Mouse (Mus musculus): ENCODE data around the gene Vmn2r-ps159. TPM values are rescaled to one million over a fixed set of nuclear protein-coding genes. Genes with fewer than 3 reads are reported as not detected.
"Not testable (repeated sequence)": the region's sequence is repeated elsewhere in the genome, so short reads cannot be mapped to it uniquely, and the experiment has no call there.

Gene Vmn2r-ps159
- not detected in 2 replicates for polyA plus RNA-seq (2015; fragmentation: Nextera tagmentation; extraction: Ambion mirVana)

GRCm38 (mm10) chr4:156330803-156331202 is at the start of gene Vmn2r-ps159:
Gene Vmn2r-ps159, plus strand, starts transcription at chr4:156331103.
- not testable (repeated sequence) for H3K4me1 ChIP-seq (replicated peaks); H3K4me2 ChIP-seq (replicated peaks)
- 73% methylated on average over 3 of the region's 3 CpGs for WGBS

DNA sequence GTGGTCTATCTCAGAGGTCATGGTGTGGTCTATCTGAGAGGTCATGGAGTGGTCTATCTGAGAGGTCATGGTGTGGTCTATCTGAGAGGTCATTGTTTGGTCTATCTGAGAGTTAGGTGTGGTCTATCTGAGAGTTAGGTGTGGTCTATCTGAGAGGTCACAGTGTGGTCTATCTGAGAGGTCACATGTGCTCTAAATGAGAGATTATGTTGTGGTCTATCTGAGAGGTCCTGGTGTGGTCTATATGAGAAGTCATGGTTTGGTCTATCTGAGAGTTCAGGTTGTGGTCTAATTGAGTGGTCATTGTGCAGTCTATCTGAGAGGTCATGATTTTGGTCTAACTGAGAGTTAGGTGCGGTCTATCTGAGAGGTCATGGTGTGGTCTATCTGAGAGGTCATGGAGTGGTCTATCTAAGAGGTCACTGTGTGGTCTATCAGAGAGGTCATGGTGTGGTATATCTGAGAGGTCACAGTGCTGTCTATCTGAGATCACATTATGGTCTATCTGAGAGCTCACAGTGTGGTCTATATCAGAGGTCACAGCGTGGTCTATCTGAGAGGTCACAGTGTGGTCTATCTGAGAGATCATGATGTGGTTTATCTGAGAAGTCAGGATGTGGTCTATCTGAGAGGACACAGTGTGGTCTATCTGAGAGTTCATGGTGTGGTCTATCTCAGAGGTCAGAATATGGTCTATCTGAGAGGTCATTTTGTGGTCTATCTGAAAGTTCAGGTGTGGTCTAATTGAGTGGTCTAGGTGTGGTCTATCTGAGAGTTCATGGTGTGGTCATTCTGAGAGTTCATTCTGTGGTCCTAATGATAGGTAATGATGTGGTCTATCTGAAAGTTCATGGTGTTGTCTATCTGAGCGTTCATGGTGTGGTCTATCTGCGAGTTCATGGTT is 10.9 kb downstream of the Vmn2r-ps159 start:
- not testable (repeated sequence) for H3K27me3 ChIP-seq; H3K27ac ChIP-seq; H3K4me1 ChIP-seq (replicated peaks); H3K4me3 ChIP-seq (replicated peaks); H3K9ac ChIP-seq (replicated peaks); H3K4me2 ChIP-seq (replicated peaks); H3K36me3 ChIP-seq
- WGBS = 77% methylated on average over 4 of the region's 4 CpGs
- peaks cover 17% of the 10 kb centered on the region for H3K9me3 ChIP-seq
- peak; percentile 50; the same call in 1 of the 2 replicates for ATAC-seq

More at GRCm38 (mm10) chr4:156330803-156331202, at the start of gene Vmn2r-ps159:
- not testable (repeated sequence) for H3K27ac ChIP-seq; H3K27me3 ChIP-seq; H3K9me3 ChIP-seq; ATAC-seq; H3K36me3 ChIP-seq; H3K4me3 ChIP-seq (replicated peaks); H3K9ac ChIP-seq (replicated peaks)

DNA sequence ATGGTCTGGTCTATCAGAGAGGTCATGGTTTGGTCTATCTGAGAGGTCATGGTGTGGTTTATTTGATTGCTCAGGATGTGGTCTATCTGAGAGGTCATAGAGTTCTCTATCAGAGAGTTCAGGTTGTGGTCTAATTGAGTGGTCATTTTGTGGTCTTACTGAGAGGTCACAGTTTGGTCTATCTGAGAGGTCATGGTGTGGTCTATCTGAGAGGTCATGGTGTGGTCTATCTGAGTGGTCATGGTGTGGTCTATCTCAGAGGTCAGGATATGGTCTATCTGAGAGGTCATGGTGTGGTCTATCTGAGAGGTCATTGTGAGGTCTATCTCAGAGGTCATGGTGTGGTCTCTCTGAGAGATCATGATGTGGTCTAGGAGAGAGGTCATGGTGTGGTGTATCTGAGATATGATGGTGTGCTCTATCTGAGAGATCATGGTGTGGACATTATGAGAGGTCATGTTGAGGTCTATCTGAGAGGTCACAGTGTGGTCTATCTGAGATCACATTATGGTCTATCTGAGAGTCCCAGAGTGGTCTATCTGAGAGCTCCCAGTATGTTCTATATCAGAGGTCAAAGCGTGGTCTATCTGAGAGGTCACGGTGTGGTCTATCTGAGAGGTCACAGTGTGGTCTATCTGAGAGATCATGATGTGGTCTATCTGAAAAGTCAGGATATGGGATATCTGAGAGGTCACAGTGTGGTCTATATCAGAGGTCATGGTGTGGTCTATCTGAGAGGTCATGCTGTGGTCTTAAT is 11.8 kb downstream of the Vmn2r-ps159 start:
- H3K36me3 ChIP-seq = no peaks in the 10 kb centered on the region
- H3K27me3 ChIP-seq = no peaks in the 10 kb centered on the region
- no peak overlapping the region for H3K4me2 ChIP-seq (replicated peaks)
- ATAC-seq = peak; percentile 82
- no peak overlapping the region for H3K9ac ChIP-seq (replicated peaks)
- H3K27ac ChIP-seq = no peak overlapping the region
- H3K4me3 ChIP-seq (replicated peaks) = no peak overlapping the region
- 80% methylated on average over 2 of the region's 2 CpGs for WGBS
- peaks cover 17% of the 10 kb centered on the region for H3K9me3 ChIP-seq
- no peaks in the 10 kb centered on the region for H3K4me1 ChIP-seq (replicated peaks)

DNA sequence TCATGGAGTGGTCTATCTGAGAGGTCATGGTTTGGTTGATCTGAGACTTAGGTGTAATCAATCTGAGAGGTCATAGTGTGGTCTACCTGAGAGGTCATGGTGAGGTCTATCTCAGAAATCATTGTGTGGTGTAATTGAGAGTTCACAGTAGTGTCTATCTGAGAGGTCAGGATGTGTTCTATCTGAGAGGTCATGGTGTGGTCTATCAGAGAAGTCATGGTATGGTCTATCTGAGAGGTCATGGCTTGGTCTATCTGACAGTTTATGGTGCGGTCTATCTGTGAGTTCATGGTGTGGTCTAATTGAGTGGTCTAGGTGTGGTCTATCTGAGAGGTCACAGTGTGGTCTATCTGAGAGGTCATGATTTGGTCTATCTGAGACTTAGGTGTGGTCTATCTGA is 12.4 kb downstream of the Vmn2r-ps159 start:
- Histone ChIP-seq H3K4me2 (replicated peaks) (no peak overlapping the region), H3K27me3 (no peaks in the 10 kb centered on the region), H3K27ac (no peak overlapping the region), H3K9me3 (peaks cover 17% of the 10 kb centered on the region), H3K4me3 (replicated peaks) (no peak overlapping the region), H3K9ac (replicated peaks) (no peak overlapping the region), H3K4me1 (replicated peaks) (no peaks in the 10 kb centered on the region), H3K36me3 (no peaks in the 10 kb centered on the region)
- peak; percentile 43 for ATAC-seq
- WGBS = 78% methylated on average over 1 of the region's 1 CpGs

DNA sequence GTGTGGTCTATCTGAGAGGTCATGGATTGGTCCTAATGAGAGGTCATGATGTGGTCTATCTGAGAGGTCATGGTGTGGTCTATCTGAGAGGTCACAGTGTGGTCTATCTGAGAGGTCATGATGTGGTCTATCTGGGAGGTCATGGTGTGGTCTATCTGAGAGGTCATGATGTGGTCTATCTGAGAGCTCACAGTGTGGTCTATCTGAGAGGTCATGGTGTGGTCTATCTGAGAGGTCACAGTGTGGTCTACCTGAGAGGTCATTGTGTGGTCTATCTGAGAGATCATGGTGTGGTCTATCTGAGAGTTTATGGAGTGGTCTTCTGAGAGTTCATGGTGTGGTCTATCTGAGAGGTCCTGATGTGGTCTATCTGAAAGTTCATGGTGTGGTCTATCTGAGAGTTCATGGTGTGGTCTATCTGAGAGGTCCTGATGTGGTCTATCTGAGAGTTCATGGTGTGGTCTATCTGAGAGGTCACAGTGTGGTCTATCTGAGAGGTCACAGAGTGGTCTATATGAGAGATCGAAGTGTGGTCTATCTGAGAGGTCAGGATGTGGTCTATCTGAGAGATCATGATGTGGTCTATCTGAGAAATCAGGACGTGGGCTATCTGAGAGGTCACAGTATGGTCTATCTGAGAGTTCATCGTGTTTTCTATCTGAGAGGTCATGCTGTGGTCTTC is 26.0 kb downstream of the Vmn2r-ps159 start:
- peak; percentile 78 for ATAC-seq
- not testable (repeated sequence) for H3K9ac ChIP-seq (replicated peaks)
- WGBS = 69% methylated on average over 3 of the region's 3 CpGs

More for the DNA sequence above, 26.0 kb downstream of the Vmn2r-ps159 start:
- not testable (repeated sequence) for H3K36me3 ChIP-seq; H3K4me2 ChIP-seq (replicated peaks); H3K4me1 ChIP-seq (replicated peaks); H3K27ac ChIP-seq; H3K27me3 ChIP-seq; H3K4me3 ChIP-seq (replicated peaks)
- H3K9me3 ChIP-seq = peaks cover 13% of the 10 kb centered on the region

Other genes with a start within 250 kb of the Vmn2r-ps159 start
- 36.6 and 40.6 TPM in 2 replicates for gene 9430015G10Rik, start 221.1 kb upstream of the Vmn2r-ps159 start, polyA plus RNA-seq (2015; fragmentation: Nextera tagmentation; extraction: Ambion mirVana)
- 0.66 and 0.93 TPM in 2 replicates for gene Rnf223, start 200.6 kb upstream of the Vmn2r-ps159 start, polyA plus RNA-seq (2015; fragmentation: Nextera tagmentation; extraction: Ambion mirVana)
- gene Agrn, start 133.6 kb upstream of the Vmn2r-ps159 start, polyA plus RNA-seq (2015; fragmentation: Nextera tagmentation; extraction: Ambion mirVana) = 129 and 142 TPM in 2 replicates
- 1.2 and 2.0 TPM in 2 replicates for gene Isg15, start 130.3 kb upstream of the Vmn2r-ps159 start, polyA plus RNA-seq (2015; fragmentation: Nextera tagmentation; extraction: Ambion mirVana)
- gene AW011738, start 127.8 kb upstream of the Vmn2r-ps159 start, polyA plus RNA-seq (2015; fragmentation: Nextera tagmentation; extraction: Ambion mirVana) = 5.3 and 6.9 TPM in 2 replicates
- 2.3 and 2.5 TPM in 2 replicates for gene Perm1, start 115.2 kb upstream of the Vmn2r-ps159 start, polyA plus RNA-seq (2015; fragmentation: Nextera tagmentation; extraction: Ambion mirVana)
- gene Plekhn1, start 96.2 kb upstream of the Vmn2r-ps159 start, polyA plus RNA-seq (2015; fragmentation: Nextera tagmentation; extraction: Ambion mirVana) = 26.4 and 28.3 TPM in 2 replicates
- 57.9 and 60.1 TPM in 2 replicates for gene Noc2l, start 95.1 kb upstream of the Vmn2r-ps159 start, polyA plus RNA-seq (2015; fragmentation: Nextera tagmentation; extraction: Ambion mirVana)
- 5.2 and 6.0 TPM in 2 replicates for gene Samd11, start 75.4 kb upstream of the Vmn2r-ps159 start, polyA plus RNA-seq (2015; fragmentation: Nextera tagmentation; extraction: Ambion mirVana)